Comparison of ENCODE assay signal across 7 mouse cellular contexts in the genomic region with DNA sequence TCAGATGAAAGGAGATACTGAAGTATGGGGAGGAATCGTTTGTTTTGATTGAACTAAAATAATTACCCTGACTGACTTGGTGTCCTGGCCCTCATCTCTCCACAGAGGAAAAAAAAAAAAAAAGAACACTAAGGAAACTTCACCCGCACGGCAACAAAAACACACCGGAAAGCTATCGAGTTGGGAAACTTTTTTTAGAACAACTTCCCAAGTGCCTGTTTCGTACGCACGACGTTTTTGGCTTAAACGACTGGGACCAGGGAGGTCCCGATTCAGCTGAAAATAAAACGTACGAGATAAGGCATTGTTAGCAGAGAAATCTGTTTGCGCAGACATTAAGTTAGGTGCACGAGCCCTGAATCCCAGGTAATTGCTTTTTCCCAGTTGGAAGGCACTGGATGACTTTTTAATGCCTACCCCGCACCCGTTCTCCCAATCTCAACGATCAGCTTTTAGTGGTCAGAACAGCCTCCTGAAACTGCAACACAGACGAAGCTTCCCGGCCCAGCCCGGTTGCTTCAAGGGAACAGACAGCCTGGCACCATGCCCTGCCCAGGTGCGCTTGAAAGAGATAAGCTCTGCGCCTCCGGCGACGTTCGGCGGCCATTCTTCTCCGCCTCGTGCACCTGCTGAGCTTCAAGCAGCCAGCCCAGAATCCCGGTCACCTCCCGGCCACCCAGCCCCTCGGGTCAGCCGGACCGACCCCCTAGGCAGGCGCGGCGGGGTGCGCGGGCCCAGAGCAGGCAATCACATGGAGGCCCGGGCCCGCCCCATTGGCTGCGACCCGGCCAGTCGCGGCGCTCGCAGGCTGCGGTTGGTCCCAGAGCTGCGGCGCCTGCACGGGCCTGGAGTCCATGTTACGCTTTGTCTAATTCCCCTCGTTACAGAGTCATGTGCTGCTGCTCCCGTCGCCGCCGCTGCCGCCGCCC. TPM values are rescaled to one million over a fixed set of nuclear protein-coding genes. Genes with fewer than 3 reads are reported as not detected.
DNase-seq lines count a peak whose midpoint lies in the region; ATAC-seq and TF ChIP-seq lines count a peak whose summit lies in the region.

A gene (plus strand): TSS at position 829 of the 929 bp plus-strand sequence.

- ATAC-seq in embryonic facial prominence, embryonic 12.5 days (ENCODE audit: insufficient number of reproducible peaks, insufficient read depth, low FRiP score, low TSS enrichment): peak; percentile 92
- ATAC-seq in limb, embryonic 13.5 days (ENCODE audit: low FRiP score, low read depth): peak; percentile 91
- ATAC-seq in midbrain, embryonic 15.5 days (replicated peaks): peak; percentile 97

- intact Hi-C loops in heart, adult 2 months (cut with DNase I): loop anchor here (1.0 kb wide), 1 partner anchor 14 kb away; no protein-coding TSS in a partner anchor

- TF ChIP-seq POLR2A in heart, adult 2 months (IDR thresholded peaks at IDR 0.05; ENCODE audit: insufficient read depth, low read depth, low read length): peak; percentile 47; the same call in 1 of the 2 replicates
- TF ChIP-seq POLR2A in spleen, adult 2 months (IDR thresholded peaks at IDR 0.05; ENCODE audit: low read depth, low read length): no peak

- peak; percentile 51 for TF ChIP-seq CTCF in heart, adult 2 months (IDR thresholded peaks at IDR 0.05)
- no peak for TF ChIP-seq CTCF in spleen, adult 2 months (IDR thresholded peaks at IDR 0.05; ENCODE audit: extremely low read depth, insufficient read depth, insufficient read length, insufficient replicate concordance)

- DNase-seq in adrenal gland, postnatal 14 days: peak; percentile 94
- DNase-seq in heart, adult 2 months: peak; percentile 91 to 94
- DNase-seq in kidney, adult 8-10 months: peak; percentile 91 to 93
- DNase-seq in spleen, adult 2 months (ENCODE audit: low read depth in 1 of 2, low spot score in 2 of 2): peak; percentile 58 to 83

- H3K27ac ChIP-seq in embryonic facial prominence, embryonic 12.5 days: peak within 1 kb of the TSS; percentile 88
- peak within 1 kb of the TSS; percentile 92 for H3K27ac ChIP-seq in heart, adult 2 months
- peak within 1 kb of the TSS; percentile 67; the same call in 1 of the 2 replicates for H3K27ac ChIP-seq in limb, embryonic 13.5 days
- H3K27ac ChIP-seq in midbrain, embryonic 15.5 days: peak within 1 kb of the TSS; percentile 94
- peak within 1 kb of the TSS; percentile 88 for H3K27ac ChIP-seq in spleen, adult 2 months (ENCODE audit: insufficient read depth, low read length)

- 2% methylated on average over 58 of the region's 60 CpGs for WGBS in embryonic facial prominence, embryonic 12.5 days
- 2% methylated on average over 60 of the region's 60 CpGs for WGBS in heart, adult 2 months
- WGBS in limb, embryonic 13.5 days: 2% methylated on average over 60 of the region's 60 CpGs
- 2% methylated on average over 60 of the region's 60 CpGs for WGBS in midbrain, embryonic 15.5 days
- 1% methylated on average over 58 of the region's 60 CpGs for WGBS in spleen, adult 2 months

- peaks cover 15% of the 10 kb centered on the region; the same call in 1 of the 2 replicates for H3K4me1 ChIP-seq in embryonic facial prominence, embryonic 12.5 days
- H3K4me1 ChIP-seq in heart, adult 2 months (ENCODE audit: control insufficient read depth, insufficient read depth, low read length): peaks cover 1% of the 10 kb centered on the region; the same call in 1 of the 2 replicates
- H3K4me1 ChIP-seq in limb, embryonic 13.5 days: peaks cover 37% of the 10 kb centered on the region
- peaks cover 42% of the 10 kb centered on the region for H3K4me1 ChIP-seq in midbrain, embryonic 15.5 days
- H3K4me1 ChIP-seq in spleen, adult 2 months (ENCODE audit: control insufficient read depth, insufficient read depth, insufficient read length): peaks cover 7% of the 10 kb centered on the region

- no peaks in the 10 kb centered on the region for H3K9me3 ChIP-seq in embryonic facial prominence, embryonic 12.5 days
- no peaks in the 10 kb centered on the region for H3K9me3 ChIP-seq in limb, embryonic 13.5 days
- no peaks in the 10 kb centered on the region for H3K9me3 ChIP-seq in midbrain, embryonic 15.5 days

- H3K79me2 ChIP-seq in heart, adult 2 months (replicated peaks; ENCODE audit: control insufficient read depth, insufficient read depth, low read length): no peaks in the 10 kb centered on the region

- peak within 1 kb of the TSS; percentile 88 for H3K4me2 ChIP-seq in embryonic facial prominence, embryonic 12.5 days (replicated peaks)
- peak within 1 kb of the TSS; percentile 92 for H3K4me2 ChIP-seq in limb, embryonic 13.5 days (replicated peaks)
- H3K4me2 ChIP-seq in midbrain, embryonic 15.5 days: peak within 1 kb of the TSS; percentile 79

- 0 out of 2 replicates have a peak, but pooled peaks cover 3% of the 10 kb centered on the region for H3K27me3 ChIP-seq in embryonic facial prominence, embryonic 12.5 days
- H3K27me3 ChIP-seq in heart, adult 2 months (ENCODE audit: control insufficient read depth, insufficient read depth, low read length): no peaks in the 10 kb centered on the region
- H3K27me3 ChIP-seq in limb, embryonic 13.5 days: peaks cover 6% of the 10 kb centered on the region
- H3K27me3 ChIP-seq in midbrain, embryonic 15.5 days (replicated peaks): no peaks in the 10 kb centered on the region
- H3K27me3 ChIP-seq in spleen, adult 2 months (ENCODE audit: control insufficient read depth, insufficient read depth, low read length): no peaks in the 10 kb centered on the region

- H3K9ac ChIP-seq in embryonic facial prominence, embryonic 12.5 days: peak within 1 kb of the TSS; percentile 92
- peak within 1 kb of the TSS; percentile 87 for H3K9ac ChIP-seq in heart, adult 2 months (ENCODE audit: low read depth, low read length)
- peak within 1 kb of the TSS; percentile 91 for H3K9ac ChIP-seq in limb, embryonic 13.5 days
- peak within 1 kb of the TSS; percentile 93 for H3K9ac ChIP-seq in midbrain, embryonic 15.5 days

- peak within 1 kb of the TSS; percentile 93 for H3K4me3 ChIP-seq in embryonic facial prominence, embryonic 12.5 days
- peak within 1 kb of the TSS; percentile 99 for H3K4me3 ChIP-seq in heart, adult 2 months
- H3K4me3 ChIP-seq in limb, embryonic 13.5 days: peak within 1 kb of the TSS; percentile 93
- H3K4me3 ChIP-seq in midbrain, embryonic 15.5 days: peak within 1 kb of the TSS; percentile 77
- peak within 1 kb of the TSS; percentile 74 for H3K4me3 ChIP-seq in spleen, adult 2 months (ENCODE audit: extremely low read depth, insufficient read depth, insufficient read length)

- TF ChIP-seq EP300 in heart, adult 2 months (IDR thresholded peaks at IDR 0.05; ENCODE audit: insufficient read depth, low read depth, low read length): no peak

- no peaks in the 10 kb centered on the region for H3K36me3 ChIP-seq in embryonic facial prominence, embryonic 12.5 days
- no peaks in the 10 kb centered on the region for H3K36me3 ChIP-seq in heart, adult 2 months (ENCODE audit: control insufficient read depth, insufficient read depth, low read length)
- no peaks in the 10 kb centered on the region for H3K36me3 ChIP-seq in limb, embryonic 13.5 days
- no peaks in the 10 kb centered on the region for H3K36me3 ChIP-seq in midbrain, embryonic 15.5 days (replicated peaks)
- H3K36me3 ChIP-seq in spleen, adult 2 months (ENCODE audit: control insufficient read depth, insufficient read depth, low read length): no peaks in the 10 kb centered on the region

RNA-seq across cellular contexts. Expression of the gene that starts here (rescaled TPM):
- total RNA-seq in adrenal gland, postnatal 14 days (2021): 85.6 and 87.9 TPM in 2 replicates
- 24.5 and 26.5 TPM in 2 replicates for polyA plus RNA-seq in embryonic facial prominence, embryonic 12.5 days (2016; fragmentation: Nextera tagmentation; extraction: Ambion mirVana)
- total RNA-seq in heart, adult 2 months (2021): 1 to 10 TPM; 8.0 to 8.8 TPM
- polyA plus RNA-seq in heart, adult 2 months (2012; rRNA removed): 4.3 and 5.2 TPM in 2 replicates
- 16.2 and 17.0 TPM in 2 replicates for polyA plus RNA-seq in limb, embryonic 13.5 days (2015; fragmentation: Nextera tagmentation; extraction: Ambion mirVana)
- polyA plus RNA-seq in midbrain, embryonic 15.5 days (2015; fragmentation: Nextera tagmentation; extraction: Ambion mirVana): 32.5 and 37.1 TPM in 2 replicates
- polyA plus RNA-seq in spleen, adult 2 months (2012; rRNA removed): 5.2 and 6.4 TPM in 2 replicates

Comparison
In these comparisons a context has a peak if more than half of its experiments do, and no peak if none do; other contexts are left out.
1. Peak in every context shown above with its lines: DNase-seq, ATAC-seq, H3K4me3 ChIP-seq and H3K27ac ChIP-seq.